Mouse (Mus musculus) CH12.LX (cell line): Measurements from ENCODE around the gene Rrp8. TPM values are rescaled to one million over a fixed set of nuclear protein-coding genes. Genes with fewer than 3 reads are reported as not detected.

Source experiments
- DNase-seq: peaks from one replicate; pipeline ENCODE4 v3.0.0-alpha.2; 2013; ENCODE audit errors: extremely low read depth
- H3K27ac ChIP-seq: 2 replicates; pipeline ENCODE4 v1.5.1; 2012; ENCODE audit warnings: low read depth, mild to moderate bottlenecking, control low read depth, moderate library complexity; ENCODE audit not compliant: insufficient read depth
- H3K27me3 ChIP-seq: replicated peaks from 2 replicates; pipeline ENCODE3; 2012; ENCODE audit warnings: inconsistent platforms
- H3K36me3 ChIP-seq, 2 experiments: replicated peaks in 1 of 2; 2 replicates each; pipeline versions ENCODE3 to v1.6.1; 2012; ENCODE audit warnings: inconsistent platforms in 1 of 2, low read length in 1 of 2, mild to moderate bottlenecking in 1 of 2, mixed read lengths in 1 of 2, moderate library complexity in 1 of 2; ENCODE audit not compliant: control insufficient read depth in 1 of 2, insufficient read depth in 1 of 2
- H3K4me1 ChIP-seq, 2 experiments: 2 replicates each; pipeline ENCODE4 v1.6.1; 2012; ENCODE audit warnings: inconsistent platforms in 1 of 2, moderate library complexity in 1 of 2; ENCODE audit not compliant: insufficient read depth in 2 of 2, control insufficient read depth in 1 of 2
- H3K4me2 ChIP-seq: 2 replicates; pipeline ENCODE4 v1.6.1; 2012; ENCODE audit warnings: low read depth, mild to moderate bottlenecking, control low read depth; ENCODE audit not compliant: poor library complexity, insufficient read depth, severe bottlenecking
- H3K4me3 ChIP-seq, 3 experiments: fragments of 150-350 bp in 1 of 3; sonication (generic) in 1 of 3; replicated peaks in 1 of 3; 2 replicates each; pipeline versions ENCODE3 to v1.5.1; 2011 to 2012; ENCODE audit warnings: low read depth in 2 of 3, low read length in 2 of 3, mild to moderate bottlenecking in 2 of 3, moderate library complexity in 2 of 3, control low read depth in 1 of 3, improper control_type of control experiment in 1 of 3, inconsistent platforms in 1 of 3, mixed read lengths in 1 of 3; ENCODE audit not compliant: poor library complexity in 1 of 3
- H3K79me2 ChIP-seq: replicated peaks from 2 replicates; pipeline ENCODE4 v1.6.1; 2012; ENCODE audit warnings: mild to moderate bottlenecking, moderate library complexity; ENCODE audit not compliant: control insufficient read depth, poor library complexity, insufficient read depth, severe bottlenecking; ENCODE audit errors: extremely low read depth
- H3K9ac ChIP-seq: 2 replicates; pipeline ENCODE4 v1.6.1; 2012; ENCODE audit warnings: low read depth, mild to moderate bottlenecking, control low read depth, moderate library complexity; ENCODE audit not compliant: insufficient read depth
- H3K9me3 ChIP-seq: replicated peaks from 2 replicates; pipeline ENCODE3; 2012; ENCODE audit warnings: low read length, inconsistent platforms, mixed read lengths
- CHD2 ChIP-seq: IDR thresholded peaks from 2 replicates; pipeline ENCODE4 v1.6.1; 2011; ENCODE audit warnings: low read length, improper control_type of control experiment
- CTCF ChIP-seq, 2 experiments: IDR thresholded peaks in 1 of 2; conservative IDR thresholded peaks in 1 of 2; 2 replicates each; pipeline ENCODE4 v1.5.1; 2011 to 2012; ENCODE audit warnings: low read depth in 2 of 2, low read length in 2 of 2, improper control_type of control experiment in 1 of 2, inconsistent platforms in 1 of 2, mild to moderate bottlenecking in 1 of 2, moderate library complexity in 1 of 2
- ETS1 ChIP-seq: conservative IDR thresholded peaks from 2 replicates; pipeline ENCODE4 v1.6.1; 2012; ENCODE audit warnings: low read depth, mild to moderate bottlenecking, inconsistent platforms, low read length, improper control_type of control experiment, moderate library complexity
- GABPA ChIP-seq: IDR thresholded peaks from 2 replicates; pipeline ENCODE4 v1.6.1; 2012; ENCODE audit warnings: low read depth, low read length, improper control_type of control experiment, inconsistent platforms; ENCODE audit not compliant: insufficient replicate concordance
- HCFC1 ChIP-seq: IDR thresholded peaks from 2 replicates; pipeline ENCODE4 v1.6.1; 2012; ENCODE audit warnings: low read depth, mild to moderate bottlenecking, inconsistent platforms, low read length, improper control_type of control experiment
- IRF4 ChIP-seq: IDR thresholded peaks from 2 replicates; pipeline ENCODE4 v1.6.1; 2014; ENCODE audit warnings: low read depth, mild to moderate bottlenecking, inconsistent platforms, low read length, improper control_type of control experiment
- JUN ChIP-seq: IDR thresholded peaks from 2 replicates; pipeline ENCODE4 v1.6.1; 2011; ENCODE audit warnings: low read depth, mild to moderate bottlenecking, low read length, improper control_type of control experiment, moderate library complexity; ENCODE audit not compliant: insufficient read depth
- JUND ChIP-seq: conservative IDR thresholded peaks from 2 replicates; pipeline ENCODE4 v1.6.1; 2011; ENCODE audit warnings: low read depth, low read length, improper control_type of control experiment
- MAFK ChIP-seq: IDR thresholded peaks from 2 replicates; pipeline ENCODE4 v1.6.1; 2011; ENCODE audit warnings: low read length, improper control_type of control experiment; ENCODE audit not compliant: insufficient replicate concordance
- MAX ChIP-seq: IDR thresholded peaks from 2 replicates; pipeline ENCODE4 v1.6.1; 2011; ENCODE audit warnings: low read length, improper control_type of control experiment
- MAZ ChIP-seq: IDR thresholded peaks from 2 replicates; pipeline ENCODE4 v1.6.1; 2012; ENCODE audit warnings: low read depth, mild to moderate bottlenecking, inconsistent platforms, low read length, improper control_type of control experiment, moderate library complexity
- MYC ChIP-seq: IDR thresholded peaks from 2 replicates; pipeline ENCODE4 v1.6.1; 2011; ENCODE audit warnings: low read depth, mild to moderate bottlenecking, improper control_type of control experiment, low read length
- POLR2A ChIP-seq: IDR thresholded peaks from 2 replicates; pipeline ENCODE4 v1.6.1; 2011; ENCODE audit warnings: low read depth, mild to moderate bottlenecking, improper control_type of control experiment, low read length
- RAD21 ChIP-seq: IDR thresholded peaks from 2 replicates; pipeline ENCODE4 v1.6.1; 2011; ENCODE audit warnings: low read depth, mild to moderate bottlenecking, low read length, improper control_type of control experiment, moderate library complexity
- RCOR1 ChIP-seq: conservative IDR thresholded peaks from 2 replicates; pipeline ENCODE4 v1.6.1; 2012; ENCODE audit warnings: low read depth, mild to moderate bottlenecking, inconsistent platforms, low read length, improper control_type of control experiment
- SIN3A ChIP-seq: IDR thresholded peaks from 2 replicates; pipeline ENCODE4 v1.6.1; 2012; ENCODE audit warnings: low read length, improper control_type of control experiment, inconsistent platforms
- SMC3 ChIP-seq: IDR thresholded peaks from 2 replicates; pipeline ENCODE4 v1.6.1; 2011; ENCODE audit warnings: low read depth, low read length, improper control_type of control experiment
- TBP ChIP-seq: conservative IDR thresholded peaks from 2 replicates; pipeline ENCODE4 v1.6.1; 2011; ENCODE audit warnings: low read depth, low read length, improper control_type of control experiment
- TCF12 ChIP-seq: IDR thresholded peaks from 2 replicates; pipeline ENCODE4 v1.6.1; 2014; ENCODE audit warnings: low read depth, mild to moderate bottlenecking, inconsistent platforms, low read length, improper control_type of control experiment
- UBTF ChIP-seq: IDR thresholded peaks from 2 replicates; pipeline ENCODE4 v1.6.1; 2012; ENCODE audit warnings: low read depth, mild to moderate bottlenecking, inconsistent platforms, low read length, improper control_type of control experiment, moderate library complexity
- USF2 ChIP-seq: conservative IDR thresholded peaks from 2 replicates; pipeline ENCODE4 v1.6.1; 2011; ENCODE audit warnings: low read depth, low read length, improper control_type of control experiment
- ZC3H11A ChIP-seq: IDR thresholded peaks from 2 replicates; pipeline ENCODE4 v1.6.1; 2012; ENCODE audit warnings: low read depth, mild to moderate bottlenecking, inconsistent platforms, low read length, improper control_type of control experiment
- ZKSCAN1 ChIP-seq: IDR thresholded peaks from 2 replicates; pipeline ENCODE4 v1.6.1; 2012; ENCODE audit warnings: low read depth, inconsistent platforms, low read length, improper control_type of control experiment, borderline replicate concordance
- dilution Hi-C: fragments of 300-500 bp; cut with MboI; formaldehyde crosslinking; loops from 2 replicates; pipeline ENCODE4 v1.14.3; 2020; ENCODE audit warnings: low sequenced_read_pairs; ENCODE audit not compliant: extremely low pct_unique_long_range_greater_than_20kb, extremely low pct_ligation_motif_present
- in situ Hi-C: fragments of 300-500 bp; cut with MboI; formaldehyde crosslinking; loops from 3 replicates; pipeline ENCODE4 v1.14.3; 2019; ENCODE audit warnings: low sequenced_read_pairs, low pct_ligation_motif_present, low pct_unique_long_range_greater_than_20kb, mixed read lengths
- polyA plus RNA-seq: library from polyadenylated mRNA; unstranded; fragments of >175 nt; gene quantifications from 2 replicates; pipeline ENCODE4 v1.2.1, GENCODE M21; 2012; ENCODE audit warnings: low read depth; ENCODE audit not compliant: insufficient read length
- total RNA-seq, 2 experiments: library from RNA; depleted of rRNA; stranded (reverse); fragments of 300-350 nt in 1 of 2; fragments of >200 nt in 1 of 2; gene quantifications; 2 replicates each; pipeline ENCODE4 v1.2.3; 2012 to 2014

Gene Rrp8
- total and polyA plus RNA-seq, 3 experiments = 28.7 to 84.2 (median 57.3) TPM

- dilution Hi-C loops (no loop called here), in situ Hi-C loops (no loop called here)
- TF ChIP-seq GABPA (no peak), USF2 (no peak), MAFK (no peak), ZC3H11A (0 out of 2 replicates have a peak, but pooled peaks have one; percentile 14), HCFC1 (no peak), IRF4 (no peak), RCOR1 (no peak), JUND (no peak), JUN (no peak), MAZ (no peak), TCF12 (no peak), MYC (no peak), ZKSCAN1 (no peak), TBP (no peak), POLR2A (no peak), UBTF (no peak), CTCF (conservative IDR thresholded peaks at IDR 0.05 in 1 of 2, IDR thresholded peaks at IDR 0.05 in 1 of 2; ENCODE audit: low read depth in 2 of 2, low read length in 2 of 2) (peak; percentile 63 to 90), RAD21 (peak; percentile 86), SMC3 (peak; percentile 77), CHD2 (no peak), MAX (no peak), SIN3A (no peak)
- H3K36me3 ChIP-seq = peaks cover 15 to 87% of the 10 kb centered on the region in 2 experiments
- DNase-seq = peak; percentile 57
- H3K27ac ChIP-seq = no peak overlapping the region
- H3K9ac ChIP-seq = no peak overlapping the region
- H3K27me3 ChIP-seq = no peaks in the 10 kb centered on the region
- H3K4me1 ChIP-seq = peaks cover 0 to 3% of the 10 kb centered on the region in 2 experiments; a peak in 1 of 4 replicates
- no peaks in the 10 kb centered on the region for H3K9me3 ChIP-seq
- H3K4me3 ChIP-seq = no peak overlapping the region
- H3K79me2 ChIP-seq = no peaks in the 10 kb centered on the region
- H3K4me2 ChIP-seq = no peak overlapping the region
These were observed 10.8 kb downstream of the Rrp8 start for GRCm38 (mm10) chr7:105726144-105726979.

GRCm38 (mm10) chr7:105721916-105722315 lies 15.3 kb downstream of the Rrp8 start:
- no peak overlapping the region for H3K4me3 ChIP-seq
- H3K9me3 ChIP-seq = no peaks in the 10 kb centered on the region
- H3K4me1 ChIP-seq = peaks cover 0 to 3% of the 10 kb centered on the region in 2 experiments; a peak in 1 of 4 replicates
- peaks cover 0 to 68% of the 10 kb centered on the region in 2 experiments for H3K36me3 ChIP-seq
- no peak overlapping the region for H3K9ac ChIP-seq
- no peak for TF ChIP-seq GABPA
- TF ChIP-seq CTCF (conservative IDR thresholded peaks at IDR 0.05 in 1 of 2, IDR thresholded peaks at IDR 0.05 in 1 of 2; ENCODE audit: low read depth in 2 of 2, low read length in 2 of 2) = no peak
- no peak for TF ChIP-seq ZKSCAN1
- no peak for TF ChIP-seq ETS1
- TF ChIP-seq JUND = no peak
- no peak for TF ChIP-seq TCF12
- H3K27me3 ChIP-seq = no peaks in the 10 kb centered on the region
- no peak overlapping the region for H3K27ac ChIP-seq
- no peak for DNase-seq
- no peak overlapping the region for H3K4me2 ChIP-seq
- dilution Hi-C loops (no loop called here), in situ Hi-C loops (no loop called here)
- H3K79me2 ChIP-seq = no peaks in the 10 kb centered on the region
